ENCODE assay signal across 10 mouse cellular contexts in genomic region chr11:95642534-95643280, GRCm38 (mm10). TPM values are rescaled to one million over a fixed set of nuclear protein-coding genes. Genes with fewer than 3 reads are reported as not detected.
A peak's percentile ranks its signal among the peaks of the same experiment; 100 is the strongest.
DNase-seq lines count a peak whose midpoint lies in the region; ATAC-seq lines count a peak whose summit lies in the region.
"Had no signal": no experiment of that assay in that cellular context is flagged by ENCODE, and none has a peak within 500 bp of the region (broad histone marks: within the 10 kb centered on the region; RNA-seq: fewer than 3 reads in every experiment).

No protein-coding gene starts in this region.

- intact Hi-C loops in left cerebral cortex, postnatal 25 days (cut with DNase I) = no loop called here

- ATAC-seq in heart, embryonic 16.5 days (replicated peaks; ENCODE audit: extremely low read depth, insufficient read depth, low FRiP score) = peak; percentile 49; the same call in 1 of the 2 replicates

- H3K4me1 ChIP-seq in heart, embryonic 16.5 days (ENCODE audit: control insufficient read depth, insufficient read depth, low read length) = peaks cover 13% of the 10 kb centered on the region

- no peaks in the 10 kb centered on the region for H3K36me3 ChIP-seq in heart, embryonic 16.5 days (ENCODE audit: control insufficient read depth, insufficient read depth)
- H3K36me3 ChIP-seq: heart, embryonic 15.5 days; neural tube, embryonic 12.5 days had no signal

- H3K27me3 ChIP-seq in heart, embryonic 16.5 days (ENCODE audit: control insufficient read depth, insufficient read depth, low read length) = peaks cover 51% of the 10 kb centered on the region

- H3K4me3 ChIP-seq in heart, embryonic 16.5 days (ENCODE audit: low read length) = no peak overlapping the region
- H3K4me3 ChIP-seq: heart, embryonic 15.5 days; neural tube, embryonic 12.5 days had no signal

- 0 out of 2 replicates have a peak, but pooled peaks cover 2% of the 10 kb centered on the region for H3K9me3 ChIP-seq in heart, embryonic 16.5 days (replicated peaks; ENCODE audit: control insufficient read depth, low read length)
- H3K9me3 ChIP-seq: heart, embryonic 15.5 days had no signal

- no peak overlapping the region for H3K27ac ChIP-seq in heart, embryonic 16.5 days (ENCODE audit: low read length)
- H3K27ac ChIP-seq: heart, embryonic 15.5 days; neural tube, embryonic 12.5 days had no signal

- 37% methylated on average over 12 of the region's 12 CpGs for WGBS in heart, embryonic 16.5 days

- no peak for DNase-seq in heart, adult 9 months (ENCODE audit: low spot score in 2 of 2)
- DNase-seq in right cerebral cortex, adult 18-20 months = peak; percentile 48
- DNase-seq in right cerebral cortex, postnatal 25 days = no peak
- DNase-seq in left cerebral cortex, postnatal 25 days (ENCODE audit: low spot score in 2 of 2) = peak; percentile 11 to 50
- DNase-seq in embryo, embryonic 10 days (ENCODE audit: low spot score) = no peak
- DNase-seq in gastrocnemius, adult 18-20 months (ENCODE audit: low spot score) = no peak
- DNase-seq in gastrocnemius, postnatal 4 days (ENCODE audit: low spot score in 2 of 2) = no peak

- H3K4me2 ChIP-seq in heart, embryonic 16.5 days (ENCODE audit: low read depth, low read length) = no peak overlapping the region
- H3K4me2 ChIP-seq: heart, embryonic 15.5 days; neural tube, embryonic 12.5 days had no signal

- no peak overlapping the region for H3K9ac ChIP-seq in heart, embryonic 16.5 days (ENCODE audit: low read length)
- H3K9ac ChIP-seq: heart, embryonic 15.5 days; neural tube, embryonic 12.5 days had no signal

RNA-seq across cellular contexts. Expression of gene Phb, which starts 24.1 kb away (rescaled TPM):
- polyA plus RNA-seq in heart, embryonic 16.5 days (2015; fragmentation: Nextera tagmentation; extraction: Ambion mirVana) = 295 and 306 TPM in 2 replicates
- 10 to 100 TPM; 80.2 to 81.4 TPM for total RNA-seq in left cerebral cortex, postnatal 25 days (2021)
- total RNA-seq in gastrocnemius, adult 18-20 months (2021) = 100 to 1,000 TPM; 151 to 168 TPM
- total RNA-seq in gastrocnemius, postnatal 4 days (2021) = 100 to 1,000 TPM; 144 to 147 TPM

RNA-seq across cellular contexts. Expression of gene Ngfr, which starts 55.2 kb away (rescaled TPM):
- polyA plus RNA-seq in heart, embryonic 16.5 days (2015; fragmentation: Nextera tagmentation; extraction: Ambion mirVana) = 4.3 and 5.3 TPM in 2 replicates
- 1 to 10 TPM; 1.1 to 1.7 TPM for total RNA-seq in left cerebral cortex, postnatal 25 days (2021)
- under 1 TPM; 0.34 to 0.38 TPM for total RNA-seq in gastrocnemius, adult 18-20 months (2021)
- total RNA-seq in gastrocnemius, postnatal 4 days (2021) = 10 to 100 TPM; 24.2 to 25.0 TPM

Comparison
In these comparisons a context has a peak if more than half of its experiments do, and no peak if none do; other contexts are left out.
1. DNase-seq: peak in right cerebral cortex, adult 18-20 months (single experiment) and left cerebral cortex, postnatal 25 days (2 of 2); none in heart, adult 9 months (0 of 2), right cerebral cortex, postnatal 25 days (single experiment), embryo, embryonic 10 days (single experiment), gastrocnemius, adult 18-20 months (single experiment) and gastrocnemius, postnatal 4 days (0 of 2).
2. RNA of gene Ngfr, which starts 55.2 kb away (total RNA-seq): 24.2 to 25.0 TPM in gastrocnemius, postnatal 4 days; 1.1 to 1.7 TPM in left cerebral cortex, postnatal 25 days and 0.34 to 0.38 TPM in gastrocnemius, adult 18-20 months; every median in the first group is over 4 times any median in the second.